Mouse (Mus musculus) E14TG2a.4 (cell line): ENCODE measurements around the gene Snapc4.

Source experiments
- H3K27me3 ChIP-seq: 2 replicates; pipeline ENCODE4 v1.6.1; 2014; ENCODE audit warnings: low read length, control low read depth; ENCODE audit not compliant: insufficient read depth
- H3K36me3 ChIP-seq: 2 replicates; pipeline ENCODE4 v1.6.1; 2014; ENCODE audit warnings: low read length, control low read depth; ENCODE audit not compliant: insufficient read depth
- H3K4me1 ChIP-seq: replicated peaks from 2 replicates; pipeline ENCODE4 v1.6.1; 2014; ENCODE audit warnings: low read depth, low read length, control low read depth
- H3K4me3 ChIP-seq: replicated peaks from 2 replicates; pipeline ENCODE4 v1.5.1; 2014; ENCODE audit warnings: mild to moderate bottlenecking, low read length
- H3K9me3 ChIP-seq: 2 replicates; pipeline ENCODE4 v1.6.1; 2014; ENCODE audit warnings: low read length, control low read depth
- CTCF ChIP-seq: conservative IDR thresholded peaks from 2 replicates; pipeline ENCODE4 v1.5.1; 2014; ENCODE audit warnings: low read length
- NANOG ChIP-seq: IDR thresholded peaks from 2 replicates; pipeline ENCODE4 v1.6.1; 2014; ENCODE audit warnings: borderline replicate concordance, low read length, mixed read lengths
- POU5F1 ChIP-seq: IDR thresholded peaks from 2 replicates; pipeline ENCODE4 v1.6.1; 2014; ENCODE audit warnings: low read length, borderline replicate concordance

Snapc4 gene

DNA sequence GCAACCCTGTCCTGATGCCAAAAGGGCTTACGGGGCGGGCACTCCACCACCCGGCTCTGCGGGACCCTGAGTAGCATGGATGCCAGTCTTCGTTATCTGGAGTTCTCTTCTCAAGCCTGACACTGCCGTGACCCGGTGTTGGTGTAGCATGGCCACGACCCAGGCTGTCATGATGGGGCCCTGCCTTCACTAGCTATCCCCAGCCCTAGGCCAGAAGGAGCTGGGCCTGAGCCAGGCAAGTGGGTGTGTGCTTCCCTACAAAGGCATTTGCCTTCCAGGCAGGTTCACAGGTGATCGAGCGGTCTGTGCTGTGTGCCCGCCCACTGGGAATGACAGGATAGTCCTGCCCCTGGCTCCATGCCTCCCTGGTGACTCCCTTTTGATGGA is 64.5 kb downstream of the Snapc4 start:
- peak overlapping the region; percentile 86 for H3K4me3 ChIP-seq
- H3K4me1 ChIP-seq = peaks cover 31% of the 10 kb centered on the region
- no peaks in the 10 kb centered on the region for H3K9me3 ChIP-seq
- H3K27me3 ChIP-seq = peaks cover 33% of the 10 kb centered on the region
- TF ChIP-seq POU5F1 (no peak), CTCF (no peak), NANOG (no peak)
- no peaks in the 10 kb centered on the region for H3K36me3 ChIP-seq

DNA sequence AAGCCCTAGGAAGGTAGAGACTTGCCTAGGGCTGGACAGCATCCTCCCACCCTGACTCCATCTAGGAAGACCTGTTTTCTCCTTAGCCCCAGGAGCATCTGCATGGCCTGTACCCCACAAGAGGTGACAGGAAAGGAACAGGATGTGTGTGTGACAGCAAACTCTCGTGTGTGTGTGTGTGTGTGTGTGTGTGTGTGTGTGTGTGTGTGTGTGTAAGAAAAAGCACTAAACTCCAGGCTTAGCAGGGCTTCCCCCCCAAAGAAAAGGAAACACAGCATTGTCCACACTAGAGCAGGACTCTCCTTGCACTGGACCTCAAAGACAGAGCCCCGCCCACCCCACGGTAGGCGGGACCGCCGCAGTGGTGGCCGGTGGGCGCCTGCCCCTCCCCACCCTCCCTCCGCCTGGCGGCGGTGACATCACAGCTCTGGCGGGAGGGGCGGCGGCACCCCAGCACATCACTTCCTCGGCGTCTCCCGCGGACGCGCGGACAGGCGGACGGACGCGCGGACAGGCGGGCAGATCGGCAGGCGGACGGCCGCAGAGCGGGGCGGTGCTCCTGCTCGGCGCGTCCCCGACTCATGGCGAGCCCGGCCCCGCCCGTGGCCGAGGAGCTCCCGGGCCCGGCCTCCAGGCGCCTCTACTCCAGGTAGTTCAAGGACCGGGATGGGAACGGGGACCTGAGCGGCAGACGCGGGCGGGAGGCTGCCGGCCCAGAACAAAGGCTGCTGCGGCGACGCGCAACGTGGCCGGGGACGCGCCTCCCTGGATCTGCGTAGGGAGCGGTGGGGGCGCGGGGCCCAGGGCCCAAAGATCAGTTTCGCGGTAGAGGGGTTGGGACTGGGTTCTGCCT is 65.2 kb downstream of the Snapc4 start, which contains the start of gene Gpsm1:
TSS of gene Gpsm1 (plus strand) at position 444 of the 853 bp plus-strand sequence.
- Histone ChIP-seq H3K9me3 (no peaks in the 10 kb centered on the region), H3K4me3 (peak within 1 kb of the TSS; percentile 86)
- no peak for TF ChIP-seq NANOG
- no peak for TF ChIP-seq POU5F1
- TF ChIP-seq CTCF = no peak

DNA sequence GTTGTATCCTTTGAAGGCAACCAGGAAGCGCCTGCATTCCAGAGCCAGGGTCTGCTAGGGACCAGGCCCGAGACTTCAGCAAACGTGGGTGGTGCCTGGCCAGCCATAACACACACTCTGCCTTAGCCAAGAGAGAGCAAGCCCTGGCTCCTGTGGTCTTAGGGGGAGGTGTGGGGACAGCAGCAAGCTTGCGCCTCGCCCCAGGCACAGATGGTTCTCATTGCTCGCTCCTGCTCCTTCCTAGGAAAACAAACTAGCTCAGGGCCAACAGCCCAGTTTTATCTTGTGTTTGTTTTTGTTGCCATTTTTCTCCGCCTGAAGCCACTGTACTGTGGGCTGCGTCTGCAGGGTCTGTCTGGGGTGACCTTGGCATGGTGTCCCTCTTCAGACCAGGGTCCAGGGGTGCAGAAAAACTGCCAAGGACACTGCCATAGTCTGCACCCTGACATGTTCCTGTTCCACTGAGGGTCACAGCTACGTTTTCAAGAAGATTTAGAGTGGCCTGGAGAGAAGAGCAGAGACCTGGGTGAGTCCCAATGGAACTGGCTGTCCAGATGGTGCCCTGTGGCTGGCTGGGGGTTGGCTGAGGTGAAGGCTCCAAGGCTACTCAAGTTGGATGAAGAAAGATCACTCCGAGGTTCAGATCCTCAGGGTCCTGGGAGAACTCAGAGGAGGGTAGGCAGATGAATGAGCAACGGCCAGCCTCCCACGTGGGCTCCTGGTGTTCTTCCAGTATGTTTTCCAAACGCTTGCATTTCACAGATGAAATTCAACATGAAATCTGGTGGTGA is 66.0 kb downstream of the Snapc4 start:
- TF ChIP-seq CTCF (no peak), POU5F1 (no peak), NANOG (no peak)
- H3K9me3 ChIP-seq = no peaks in the 10 kb centered on the region
- H3K27me3 ChIP-seq = peaks cover 33% of the 10 kb centered on the region
- H3K4me1 ChIP-seq = peaks cover 33% of the 10 kb centered on the region
- peak overlapping the region; percentile 86; the same call in 1 of the 2 replicates for H3K4me3 ChIP-seq
- no peaks in the 10 kb centered on the region for H3K36me3 ChIP-seq

More for the DNA sequence above, 65.2 kb downstream of the Snapc4 start, which contains the start of gene Gpsm1:
- Histone ChIP-seq H3K27me3 (peaks cover 33% of the 10 kb centered on the region), H3K4me1 (peaks cover 31% of the 10 kb centered on the region), H3K36me3 (no peaks in the 10 kb centered on the region)

DNA sequence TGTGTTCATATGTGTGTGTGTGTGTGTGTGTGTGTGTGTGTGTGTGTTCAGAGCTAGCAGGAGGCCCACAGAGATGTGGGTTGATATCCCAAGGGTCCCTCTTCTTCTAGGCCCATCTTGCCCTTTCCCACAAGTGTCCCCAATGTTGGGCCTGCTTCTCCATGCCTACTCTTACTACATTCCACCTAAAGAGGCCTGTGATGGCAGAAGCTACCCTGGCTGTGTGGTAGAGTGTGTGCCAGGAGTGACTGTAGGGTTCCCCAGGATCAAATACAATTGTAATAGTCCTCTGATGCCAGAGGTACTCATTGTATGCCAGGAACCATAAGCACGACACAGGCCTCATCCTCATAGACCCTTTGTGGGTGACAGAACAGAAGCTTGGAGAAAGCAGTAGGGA is 67.1 kb downstream of the Snapc4 start:
- H3K27me3 ChIP-seq = peaks cover 31% of the 10 kb centered on the region
- peaks cover 34% of the 10 kb centered on the region for H3K4me1 ChIP-seq
- no peaks in the 10 kb centered on the region for H3K36me3 ChIP-seq
- H3K4me3 ChIP-seq = no peak overlapping the region
- no peaks in the 10 kb centered on the region for H3K9me3 ChIP-seq
- TF ChIP-seq CTCF = no peak
- no peak for TF ChIP-seq NANOG
- TF ChIP-seq POU5F1 = no peak

DNA sequence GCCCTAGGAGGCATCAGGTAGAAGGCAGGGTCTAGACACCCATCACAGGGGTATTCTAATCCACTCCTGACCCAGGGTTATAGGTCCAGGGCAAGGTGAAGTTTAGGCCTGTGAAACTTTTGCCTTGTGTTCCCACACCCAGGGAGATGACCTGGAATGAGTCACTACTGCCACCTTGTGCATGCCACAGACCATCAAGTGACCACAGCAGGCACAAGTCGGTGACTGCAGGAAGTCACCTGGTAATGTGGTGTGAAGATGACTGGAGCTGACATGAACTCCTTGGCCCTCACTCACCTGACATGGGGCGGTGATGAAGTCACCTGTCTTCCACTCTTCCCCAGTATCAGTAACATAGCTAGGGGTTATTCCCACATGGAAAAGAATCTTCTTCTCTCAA is 67.6 kb downstream of the Snapc4 start:
- peaks cover 34% of the 10 kb centered on the region for H3K4me1 ChIP-seq
- H3K36me3 ChIP-seq = no peaks in the 10 kb centered on the region
- H3K4me3 ChIP-seq = no peak overlapping the region
- no peaks in the 10 kb centered on the region for H3K9me3 ChIP-seq
- peaks cover 25% of the 10 kb centered on the region for H3K27me3 ChIP-seq
- TF ChIP-seq NANOG (no peak), CTCF (no peak), POU5F1 (no peak)
